Mouse (Mus musculus): ENCODE measurements around the gene Rnf207. TPM values are rescaled to one million over a fixed set of nuclear protein-coding genes. Genes with fewer than 3 reads are reported as not detected.
A peak's percentile ranks its signal among the peaks of the same experiment; 100 is the strongest.

The Rnf207 gene
- polyA plus RNA-seq, 1 experiment from 2014 or later = 0.36 TPM

DNA sequence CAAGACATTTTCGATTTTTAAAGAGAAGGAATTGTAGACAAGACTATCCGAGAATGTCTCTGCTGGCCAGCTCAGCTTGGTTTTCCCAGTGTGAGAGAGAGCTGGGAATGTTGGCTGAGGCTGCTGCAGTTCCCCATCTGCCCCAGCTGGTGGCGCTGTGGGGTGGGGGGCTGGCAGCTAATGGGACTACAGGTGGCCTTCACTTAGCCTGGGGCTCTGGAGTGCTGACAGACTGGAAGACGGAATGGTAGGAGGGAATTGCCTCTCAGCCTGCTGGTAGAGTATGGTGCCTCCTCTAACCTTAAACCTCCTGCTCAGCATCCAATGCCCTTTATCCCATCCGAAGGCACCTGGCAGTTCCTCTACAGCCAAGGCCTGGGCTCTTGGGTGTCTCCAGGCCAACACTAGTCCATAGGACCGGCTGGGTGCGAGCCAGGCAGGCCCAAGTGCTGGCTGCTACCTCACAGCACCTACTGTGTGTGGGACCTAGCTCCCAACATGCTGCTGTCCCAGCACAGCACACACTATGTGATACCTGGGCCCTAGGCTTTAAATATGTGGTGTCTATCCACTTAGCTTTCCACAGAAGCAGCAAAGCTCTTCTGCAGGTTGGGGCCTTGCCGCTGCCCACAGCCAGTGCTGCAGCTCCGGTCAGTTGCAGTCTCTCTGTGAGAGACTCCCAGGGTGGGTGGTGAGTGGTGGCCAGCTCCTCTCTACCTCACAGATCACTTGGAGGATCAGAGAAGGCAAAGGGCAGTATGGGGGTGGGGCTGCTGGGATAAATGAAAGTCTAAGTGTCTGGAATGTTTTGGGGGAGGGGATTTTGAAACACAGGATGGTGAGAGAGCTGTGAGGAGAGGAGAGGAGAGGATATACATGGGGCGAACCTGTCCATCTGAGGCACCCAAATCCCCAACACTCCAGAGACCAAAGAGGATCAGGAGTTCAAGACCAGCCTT is 42.1 kb downstream of the Rnf207 start:
- Histone ChIP-seq H3K4me1 (ENCODE audit: insufficient read depth) (peaks cover 2% of the 10 kb centered on the region; the same call in 1 of the 2 replicates), H3K4me2 (no peak overlapping the region), H3K9me3 (ENCODE audit: low read depth, low read length) (no peaks in the 10 kb centered on the region), H3K9ac (no peak overlapping the region), H3K27me3 (ENCODE audit: insufficient read depth, low read length) (peaks cover 20% of the 10 kb centered on the region), H3K27ac (ENCODE audit: low read depth) (no peak overlapping the region), H3K36me3 (ENCODE audit: insufficient read depth) (peaks cover 14% of the 10 kb centered on the region; the same call in 1 of the 2 replicates), H3K4me3 (ENCODE audit: low read depth, low read length) (no peak overlapping the region)
- 50% methylated on average over 10 of the region's 10 CpGs for WGBS
- TF ChIP-seq CTCF (IDR thresholded peaks at IDR 0.05; ENCODE audit: low read depth) = peak; percentile 70
- no peak for DNase-seq
- ATAC-seq (ENCODE audit: insufficient read depth) = no peak

DNA sequence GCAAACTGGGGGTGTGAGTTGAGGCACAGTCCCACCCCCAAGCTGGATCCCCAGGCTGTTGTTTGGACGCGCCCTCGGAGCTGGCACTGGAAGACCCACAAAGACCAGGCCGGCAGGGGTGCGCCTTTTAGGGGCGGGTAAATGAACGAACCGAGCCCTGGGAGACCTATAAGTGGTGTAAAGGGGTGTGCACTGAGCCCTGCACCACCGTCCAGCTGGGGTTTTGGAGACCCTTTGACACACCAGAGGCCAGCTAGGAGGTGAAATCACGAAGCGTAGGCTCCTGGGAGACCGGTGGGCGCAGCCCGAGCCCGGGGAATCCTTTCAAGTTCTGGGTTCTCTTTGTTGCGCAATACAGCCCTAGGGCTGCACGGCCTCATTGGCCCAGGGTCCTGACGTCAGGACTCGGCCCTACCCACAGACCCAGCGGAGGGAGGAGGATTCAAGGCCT is 44.1 kb downstream of the Rnf207 start:
- H3K4me1 ChIP-seq (ENCODE audit: insufficient read depth) = peaks cover 7% of the 10 kb centered on the region; the same call in 1 of the 2 replicates
- H3K9ac ChIP-seq = peak overlapping the region; percentile 79
- WGBS = 2% methylated on average over 20 of the region's 20 CpGs
- no peak for TF ChIP-seq CTCF (IDR thresholded peaks at IDR 0.05; ENCODE audit: low read depth)
- 0 out of 2 replicates have a peak, but pooled peaks cover 5% of the 10 kb centered on the region for H3K36me3 ChIP-seq (ENCODE audit: insufficient read depth)
- peak overlapping the region; percentile 89 for H3K4me2 ChIP-seq
- peak overlapping the region; percentile 66 for H3K4me3 ChIP-seq (ENCODE audit: low read depth, low read length)
- H3K9me3 ChIP-seq (ENCODE audit: low read depth, low read length) = no peaks in the 10 kb centered on the region
- peak overlapping the region; percentile 80; the same call in 1 of the 2 replicates for H3K27ac ChIP-seq (ENCODE audit: low read depth)
- H3K27me3 ChIP-seq (ENCODE audit: insufficient read depth, low read length) = peaks cover 7% of the 10 kb centered on the region
- ATAC-seq (ENCODE audit: insufficient read depth) (peak; percentile 45), DNase-seq (peak; percentile 86)

DNA sequence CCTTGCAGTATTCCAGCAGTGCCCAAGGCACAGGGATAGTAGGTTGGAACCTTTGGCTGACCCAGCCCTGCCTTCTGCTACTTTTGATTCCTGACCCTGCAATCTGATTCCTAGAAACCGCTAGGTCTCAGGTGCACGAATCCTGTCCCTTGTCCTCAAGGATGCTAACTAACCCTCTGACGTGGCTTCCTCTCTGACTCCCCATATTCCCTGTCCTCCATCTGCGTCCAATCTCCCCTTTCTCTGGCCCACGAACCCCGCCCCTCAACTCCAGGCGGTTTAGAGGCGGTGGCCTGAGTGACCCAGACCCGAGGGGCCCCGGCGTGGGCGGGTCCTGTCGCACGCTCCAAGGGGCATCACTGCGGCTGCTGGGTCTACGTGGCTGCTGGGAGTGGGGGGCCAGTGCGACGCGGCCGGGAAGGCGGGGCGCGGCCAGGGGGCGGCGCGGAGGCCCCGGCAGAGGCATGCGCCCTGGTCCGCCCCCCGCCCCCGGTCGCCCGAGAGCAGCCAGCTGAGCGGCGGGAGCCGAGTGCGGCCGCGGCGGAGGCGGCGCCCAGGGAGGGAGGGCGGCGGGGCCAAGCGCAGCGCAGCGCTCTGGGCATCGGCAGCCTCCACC is 45.1 kb downstream of the Rnf207 start, which contains the start of gene Gpr153:
Gene Gpr153, plus strand, starts transcription at position 612 of the 616 bp plus-strand sequence.
- TF ChIP-seq CTCF (IDR thresholded peaks at IDR 0.05; ENCODE audit: low read depth) = no peak
- Histone ChIP-seq H3K27ac (ENCODE audit: low read depth) (peak within 1 kb of the TSS; percentile 80), H3K9ac (peak within 1 kb of the TSS; percentile 79), H3K27me3 (ENCODE audit: insufficient read depth, low read length) (peaks cover 7% of the 10 kb centered on the region), H3K4me3 (ENCODE audit: low read depth, low read length) (peak within 1 kb of the TSS; percentile 66), H3K9me3 (ENCODE audit: low read depth, low read length) (no peaks in the 10 kb centered on the region), H3K4me1 (ENCODE audit: insufficient read depth) (peaks cover 7% of the 10 kb centered on the region; the same call in 1 of the 2 replicates), H3K4me2 (peak within 1 kb of the TSS; percentile 89), H3K36me3 (ENCODE audit: insufficient read depth) (no peaks in the 10 kb centered on the region)
- ATAC-seq (ENCODE audit: insufficient read depth) (peak; percentile 73), DNase-seq (peak; percentile 79)
- 2% methylated on average over 32 of the region's 48 CpGs for WGBS

DNA sequence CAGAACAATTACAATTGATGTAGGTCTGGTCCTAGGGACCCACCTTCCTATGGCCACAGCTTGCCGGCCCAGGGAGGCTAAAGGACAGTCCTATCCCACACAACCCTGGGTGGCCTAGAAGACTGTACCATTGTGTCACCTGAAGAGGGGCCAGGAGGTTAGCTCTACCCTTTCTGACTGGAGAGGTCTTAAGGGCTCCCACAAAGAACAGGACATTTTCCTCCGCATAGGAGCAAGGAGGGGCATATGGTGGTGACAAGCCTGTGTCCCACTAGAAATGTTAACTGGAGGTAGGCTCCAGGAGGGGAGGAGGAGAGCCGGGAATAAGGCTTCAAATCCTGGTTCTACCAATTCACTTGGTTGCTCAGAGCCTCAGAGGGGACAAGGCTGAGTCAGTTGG is 45.6 kb downstream of the Rnf207 start:
- WGBS = 31% methylated on average over 3 of the region's 3 CpGs
- H3K4me1 ChIP-seq (ENCODE audit: insufficient read depth) = peaks cover 7% of the 10 kb centered on the region; the same call in 1 of the 2 replicates
- H3K27ac ChIP-seq (ENCODE audit: low read depth) = peak overlapping the region; percentile 80
- DNase-seq (no peak), ATAC-seq (ENCODE audit: insufficient read depth) (peak; percentile 5; the same call in 1 of the 2 replicates)
- no peak overlapping the region for H3K4me3 ChIP-seq (ENCODE audit: low read depth, low read length)
- H3K9ac ChIP-seq = no peak overlapping the region
- H3K27me3 ChIP-seq (ENCODE audit: insufficient read depth, low read length) = peaks cover 7% of the 10 kb centered on the region
- H3K4me2 ChIP-seq = peak overlapping the region; percentile 89; the same call in 1 of the 2 replicates
- TF ChIP-seq CTCF (IDR thresholded peaks at IDR 0.05; ENCODE audit: low read depth) = no peak
- no peaks in the 10 kb centered on the region for H3K9me3 ChIP-seq (ENCODE audit: low read depth, low read length)
- no peaks in the 10 kb centered on the region for H3K36me3 ChIP-seq (ENCODE audit: insufficient read depth)

DNA sequence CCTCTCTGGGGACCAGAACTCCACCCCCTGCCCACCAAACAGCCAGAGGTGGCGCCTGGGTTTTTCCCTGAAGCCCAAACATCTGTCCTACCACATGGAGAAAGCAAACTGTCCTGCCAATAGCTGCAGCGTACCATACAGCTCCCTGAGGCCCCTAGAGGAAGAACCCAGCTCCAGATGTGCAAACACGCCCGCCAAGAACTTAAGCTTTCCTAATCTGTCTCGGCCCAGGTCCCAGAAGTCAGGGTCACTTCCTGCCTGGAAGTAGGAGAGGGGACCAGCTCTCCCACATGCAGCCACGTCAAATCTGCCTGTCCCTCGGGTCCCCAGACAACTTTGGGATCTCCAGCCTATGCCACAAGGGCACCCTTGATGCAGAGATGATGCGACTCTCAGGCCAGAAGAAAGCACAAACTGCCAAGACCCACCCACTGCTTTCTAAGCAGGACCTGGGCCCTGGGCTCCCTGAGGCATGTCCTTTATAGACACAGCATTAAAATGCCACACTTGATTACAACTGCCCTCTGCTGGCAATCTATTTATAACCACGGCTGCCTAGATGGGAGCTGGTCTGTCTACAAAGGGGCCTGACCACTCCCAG is 46.2 kb downstream of the Rnf207 start:
- peaks cover 13% of the 10 kb centered on the region; the same call in 1 of the 2 replicates for H3K4me1 ChIP-seq (ENCODE audit: insufficient read depth)
- no peak overlapping the region for H3K4me2 ChIP-seq
- H3K9me3 ChIP-seq (ENCODE audit: low read depth, low read length) = no peaks in the 10 kb centered on the region
- DNase-seq (peak; percentile 88), ATAC-seq (ENCODE audit: insufficient read depth) (peak; percentile 58)
- peak overlapping the region; percentile 80 for H3K27ac ChIP-seq (ENCODE audit: low read depth)
- 14% methylated on average over 9 of the region's 9 CpGs for WGBS
- no peaks in the 10 kb centered on the region for H3K36me3 ChIP-seq (ENCODE audit: insufficient read depth)
- H3K27me3 ChIP-seq (ENCODE audit: insufficient read depth, low read length) = peaks cover 7% of the 10 kb centered on the region
- H3K4me3 ChIP-seq (ENCODE audit: low read depth, low read length) = no peak overlapping the region
- H3K9ac ChIP-seq = no peak overlapping the region
- TF ChIP-seq CTCF (IDR thresholded peaks at IDR 0.05; ENCODE audit: low read depth) = peak; percentile 41

DNA sequence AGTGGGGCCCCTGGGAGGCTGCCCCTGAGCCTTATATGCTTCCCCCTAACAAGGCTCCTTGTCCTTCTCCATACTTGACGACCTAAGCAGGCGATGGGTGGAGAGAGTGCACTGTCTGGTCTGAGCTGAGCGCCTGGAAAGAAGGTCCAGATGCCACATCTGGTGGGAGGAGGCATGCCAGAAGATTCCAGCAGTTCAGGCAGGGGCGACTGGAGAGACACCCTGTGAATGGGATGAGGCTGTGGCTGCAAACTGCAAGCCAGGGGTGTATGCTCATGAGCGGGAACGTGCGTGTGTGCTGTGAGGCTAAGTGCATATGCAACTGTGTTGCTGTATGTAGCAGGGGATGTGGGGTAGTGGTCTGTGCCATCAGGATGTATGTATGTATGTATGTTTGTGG is 46.8 kb downstream of the Rnf207 start:
- peaks cover 16% of the 10 kb centered on the region; the same call in 1 of the 2 replicates for H3K4me1 ChIP-seq (ENCODE audit: insufficient read depth)
- peaks cover 7% of the 10 kb centered on the region for H3K27me3 ChIP-seq (ENCODE audit: insufficient read depth, low read length)
- H3K36me3 ChIP-seq (ENCODE audit: insufficient read depth) = no peaks in the 10 kb centered on the region
- H3K9me3 ChIP-seq (ENCODE audit: low read depth, low read length) = no peaks in the 10 kb centered on the region
- ATAC-seq (ENCODE audit: insufficient read depth) (peak; percentile 12), DNase-seq (peak; percentile 36)
- no peak overlapping the region for H3K4me3 ChIP-seq (ENCODE audit: low read depth, low read length)
- H3K9ac ChIP-seq = no peak overlapping the region
- H3K4me2 ChIP-seq = no peak overlapping the region
- peak overlapping the region; percentile 80 for H3K27ac ChIP-seq (ENCODE audit: low read depth)
- TF ChIP-seq CTCF (IDR thresholded peaks at IDR 0.05; ENCODE audit: low read depth) = no peak
- 50% methylated on average over 7 of the region's 7 CpGs for WGBS
